Mouse (Mus musculus): ENCODE data around the gene Slc30a9.

Gene Slc30a9

DNA sequence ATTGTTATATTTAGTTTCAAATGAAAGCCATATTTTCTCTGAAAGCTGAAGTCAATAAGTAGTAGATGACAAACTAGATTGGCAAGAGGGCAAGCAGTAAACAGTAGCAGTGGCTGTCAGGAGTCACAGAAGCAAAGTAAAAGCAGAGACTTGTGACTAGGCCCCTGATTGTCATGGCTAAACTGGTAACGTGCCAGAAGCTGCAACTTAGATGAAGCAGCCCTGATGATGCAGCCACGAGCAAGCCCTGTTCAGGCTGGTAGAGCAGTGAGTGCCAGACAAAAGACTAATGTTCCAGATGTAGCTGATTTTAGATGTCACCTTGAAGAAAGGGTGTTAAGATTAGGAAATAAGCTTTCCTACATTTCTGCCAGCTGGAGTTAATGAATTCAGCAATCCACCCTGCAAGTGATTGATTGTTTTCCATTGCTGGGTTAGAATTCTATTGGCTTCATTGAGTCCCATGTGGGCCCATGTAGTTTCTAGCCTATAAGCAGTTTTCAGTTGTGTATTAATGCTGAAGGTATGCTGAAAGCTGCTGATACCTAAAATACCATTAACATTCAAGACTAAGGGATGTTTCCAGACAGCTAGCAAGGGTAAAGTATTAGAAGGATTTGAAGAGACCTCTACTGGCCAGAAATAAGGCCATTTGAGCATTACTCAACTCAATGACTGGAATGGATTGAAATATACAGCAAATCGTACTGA is 5.2 kb downstream of the Slc30a9 start:
- DNase-seq (ENCODE audit: extremely low read depth, low read depth): no peak

DNA sequence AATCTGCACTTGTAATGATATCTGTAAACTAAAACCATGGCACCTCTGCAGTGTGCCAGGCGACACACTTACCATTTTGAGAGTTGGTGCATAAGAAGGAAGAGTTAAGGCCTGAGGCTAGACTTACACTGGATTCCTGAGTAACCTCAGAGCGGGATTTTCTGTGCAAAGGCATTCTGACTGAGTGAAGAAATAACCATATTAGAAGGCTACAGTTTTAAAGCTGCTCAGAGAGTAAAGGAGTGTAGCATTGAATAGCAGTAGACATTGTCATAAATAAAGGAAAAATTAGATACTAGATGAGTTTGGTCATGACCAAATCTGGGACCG is 5.7 kb downstream of the Slc30a9 start:
- DNase-seq (ENCODE audit: extremely low read depth, low read depth): no peak

DNA sequence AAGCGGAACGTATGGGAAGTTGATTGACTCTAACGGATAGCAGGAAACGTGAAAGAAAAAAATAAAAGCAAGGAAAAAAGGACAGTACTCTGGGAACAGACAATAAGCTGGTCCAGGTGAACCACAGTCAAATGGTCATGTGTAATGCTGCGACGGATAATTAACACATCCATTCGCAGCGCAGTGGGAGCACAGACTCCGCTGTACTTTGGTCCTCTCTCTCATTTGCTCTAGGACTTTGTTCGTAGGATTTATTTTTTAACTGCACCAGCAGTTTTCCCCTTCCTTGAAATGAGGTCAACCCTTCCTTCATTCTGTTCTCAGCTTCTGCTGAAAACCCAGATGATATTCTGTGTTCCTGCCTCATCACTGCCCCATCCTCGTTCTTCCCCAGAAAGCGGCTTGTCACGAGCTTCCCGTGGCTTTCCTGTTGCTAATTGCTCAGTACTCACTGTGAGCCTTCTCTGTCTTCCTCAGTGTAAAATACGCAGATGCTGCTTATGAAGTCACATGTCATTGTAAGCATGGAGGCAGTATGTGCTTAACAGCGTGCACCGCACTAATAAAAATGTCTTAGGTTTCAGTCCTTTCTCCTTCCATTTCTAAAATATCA is 15.0 kb downstream of the Slc30a9 start:
- no peak for DNase-seq (ENCODE audit: extremely low read depth, low read depth)

DNA sequence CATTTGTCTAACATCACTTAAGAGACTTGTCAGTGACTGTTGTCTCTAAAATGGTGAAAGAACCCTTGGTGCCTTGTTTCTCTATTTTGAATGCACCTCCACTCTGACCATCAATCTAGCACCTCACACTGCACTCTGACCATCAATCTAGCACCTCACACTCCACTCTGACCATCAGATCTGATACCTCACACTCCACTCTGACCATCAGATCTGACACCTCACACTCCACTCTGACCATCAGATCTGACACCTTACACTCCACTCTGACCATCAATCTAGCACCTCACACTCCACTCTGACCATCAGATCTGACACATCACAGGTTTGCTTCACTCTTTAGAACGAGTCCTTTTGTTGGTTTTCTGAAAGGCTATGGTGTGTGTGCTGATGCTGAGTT is 17.3 kb downstream of the Slc30a9 start:
- no peak for DNase-seq (ENCODE audit: extremely low read depth, low read depth)

DNA sequence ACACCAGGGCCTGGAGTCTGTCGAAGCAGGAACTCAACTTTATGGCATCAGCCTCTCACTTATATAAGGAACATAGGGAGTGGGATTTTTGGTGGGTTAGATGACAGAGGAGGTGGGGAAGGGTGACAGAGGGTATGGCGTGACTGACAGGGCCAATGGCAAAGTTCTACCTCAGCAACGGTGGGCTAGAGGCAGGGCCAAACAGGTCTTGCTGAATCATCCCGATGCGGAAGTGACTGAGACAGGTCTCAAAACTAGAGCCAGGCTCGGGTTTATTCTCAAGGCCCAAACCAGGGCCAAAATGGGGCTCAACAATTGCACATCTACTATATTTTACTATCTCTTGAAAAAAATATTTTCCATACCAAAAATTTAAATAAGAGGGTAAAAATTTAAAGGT is 34.1 kb downstream of the Slc30a9 start:
- no peak for DNase-seq (ENCODE audit: extremely low read depth, low read depth)

DNA sequence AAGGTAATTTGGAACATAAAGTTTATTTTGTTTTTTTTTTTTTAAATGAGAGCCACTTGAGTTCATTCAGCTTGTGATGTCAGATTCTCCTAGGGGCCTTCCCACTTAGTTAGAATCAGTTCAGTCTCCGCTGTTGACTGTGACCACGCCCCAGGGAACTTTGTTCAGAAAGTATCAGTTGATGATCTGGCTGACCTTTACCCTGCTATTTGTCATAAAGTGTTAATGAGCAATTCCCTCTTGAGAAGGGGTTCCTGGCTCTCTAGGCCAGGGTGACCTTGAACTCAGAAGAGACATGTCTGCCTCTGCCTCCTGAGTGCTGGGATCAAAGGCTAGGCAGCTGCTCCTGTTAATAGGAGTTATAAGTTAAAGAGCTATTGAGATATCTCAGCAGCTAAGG is 40.3 kb downstream of the Slc30a9 start:
- no peak for DNase-seq (ENCODE audit: extremely low read depth, low read depth)

DNA sequence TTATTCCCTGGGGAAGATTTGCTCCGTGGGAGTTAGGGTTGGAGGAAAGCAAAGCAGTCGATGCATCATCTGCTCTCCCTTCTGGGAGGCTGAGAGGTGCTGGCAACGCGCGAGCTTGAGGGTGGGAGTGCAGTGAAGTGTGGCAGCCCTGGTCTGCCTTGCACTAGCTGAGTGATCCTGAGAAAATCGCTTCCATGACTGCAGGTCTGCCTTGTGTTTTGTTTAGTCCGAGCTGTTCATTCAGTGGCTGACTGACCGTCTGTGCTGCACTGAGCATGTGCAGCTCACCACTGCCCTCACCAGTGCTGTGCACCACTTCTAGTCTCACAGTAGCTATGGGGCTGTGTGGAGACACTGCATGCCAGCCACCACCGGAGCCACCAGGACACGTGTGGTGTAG is 42.2 kb downstream of the Slc30a9 start:
- DNase-seq (ENCODE audit: extremely low read depth, low read depth): no peak

DNA sequence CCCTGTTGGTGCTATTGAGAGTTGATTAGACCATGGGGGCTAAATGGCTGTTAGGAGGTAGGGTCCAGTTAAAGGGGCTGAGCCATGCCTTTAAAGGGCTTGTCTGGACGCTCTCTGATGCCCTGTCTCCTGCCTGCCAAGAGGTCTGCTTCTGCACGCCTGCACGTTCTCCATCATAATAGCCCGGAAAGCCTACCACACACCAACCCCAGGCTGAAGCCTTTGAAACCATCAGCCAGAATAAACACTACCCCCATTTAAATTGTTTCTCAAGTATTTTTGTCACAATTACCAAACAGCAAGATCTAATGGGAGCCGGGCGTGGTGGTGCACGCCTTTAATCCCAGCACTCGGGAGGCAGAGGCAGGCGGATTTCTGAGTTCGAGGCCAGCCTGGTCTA is 55.6 kb downstream of the Slc30a9 start:
- no peak for DNase-seq (ENCODE audit: extremely low read depth, low read depth)

DNA sequence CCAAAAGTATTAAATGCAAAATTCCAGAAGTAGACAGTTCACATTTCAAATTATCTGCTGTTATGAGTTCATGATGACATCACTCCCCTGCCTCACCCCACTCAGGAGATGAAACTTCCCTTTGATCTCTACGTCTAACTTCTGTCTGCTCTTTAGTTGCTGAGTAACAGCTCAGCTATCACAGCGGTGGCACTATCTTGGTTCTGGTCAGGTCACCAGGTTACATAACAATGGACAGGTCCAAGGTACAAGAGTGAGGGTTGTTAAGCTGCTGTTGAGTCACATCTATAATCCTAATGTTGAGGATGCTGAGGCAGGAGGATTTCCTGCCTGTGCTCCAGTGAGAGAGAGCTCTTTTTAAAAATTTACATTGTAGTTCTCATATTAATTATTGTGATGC is 56.2 kb downstream of the Slc30a9 start:
- no peak for DNase-seq (ENCODE audit: extremely low read depth, low read depth)

DNA sequence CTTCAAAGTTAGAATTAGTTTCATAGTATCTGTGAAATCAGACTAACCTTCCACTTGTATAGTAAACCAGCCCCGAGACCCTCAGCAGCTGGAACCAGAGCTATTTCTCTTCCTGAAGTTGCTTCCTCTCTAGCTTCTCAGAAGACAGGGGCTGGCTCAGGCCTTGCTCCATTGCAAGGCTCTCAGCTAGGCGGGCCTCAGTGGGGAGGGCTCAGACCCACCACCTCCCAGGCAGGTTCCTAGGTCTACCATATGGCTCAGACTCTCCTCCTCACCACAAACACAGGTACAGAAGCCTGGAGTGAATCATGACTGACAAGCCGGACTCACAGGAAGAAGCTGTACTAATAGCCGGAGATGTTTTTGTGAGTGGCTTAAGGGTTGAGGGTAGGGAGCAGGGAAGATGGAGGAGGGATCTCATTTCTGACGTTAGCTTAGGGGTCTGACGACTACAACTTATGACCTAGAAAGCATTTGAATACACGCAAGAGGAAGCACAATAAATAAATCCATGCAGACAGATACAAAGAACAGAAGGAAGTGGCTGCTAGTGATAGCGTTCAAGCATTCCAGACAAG is 70.4 kb downstream of the Slc30a9 start:
- no peak for DNase-seq (ENCODE audit: extremely low read depth, low read depth)

DNA sequence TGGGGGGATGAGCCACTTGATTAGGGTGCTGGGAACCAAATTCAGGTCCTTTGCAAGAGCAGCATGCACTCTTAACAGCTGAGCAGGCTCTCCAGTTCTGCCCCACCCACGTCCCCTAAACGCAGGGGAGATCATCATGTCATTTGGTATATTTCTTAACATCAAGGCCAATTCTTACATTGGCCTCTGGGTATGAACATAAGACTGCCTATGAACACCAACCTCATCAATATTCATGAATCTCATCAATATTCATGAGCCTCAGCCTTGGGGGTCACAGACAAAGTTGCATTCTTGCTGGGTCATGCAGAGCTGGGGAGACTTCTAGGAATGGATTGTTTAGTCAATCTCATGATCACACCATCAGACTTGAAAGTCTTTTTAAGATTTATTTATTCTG is 74.9 kb downstream of the Slc30a9 start:
- DNase-seq (ENCODE audit: extremely low read depth, low read depth): no peak

DNA sequence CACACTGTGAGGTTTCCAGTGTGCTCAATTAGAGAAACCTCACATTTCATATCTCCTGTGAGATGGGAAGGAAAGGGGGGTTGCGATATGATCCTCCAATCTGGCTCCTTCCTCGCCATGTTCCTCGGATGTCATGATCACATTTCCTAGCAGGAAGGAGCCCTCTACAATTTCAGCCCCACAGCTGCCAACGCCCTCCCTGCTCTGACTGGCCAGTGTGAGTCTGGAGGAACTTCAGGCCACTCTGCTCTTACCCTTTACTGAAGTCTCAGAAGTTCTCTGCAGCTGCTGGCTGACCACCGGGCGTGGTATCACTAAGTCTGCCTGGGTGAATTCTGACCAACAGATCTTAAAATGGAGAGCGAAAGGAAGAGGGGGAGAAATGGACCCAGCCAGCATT is 75.8 kb downstream of the Slc30a9 start:
- no peak for DNase-seq (ENCODE audit: extremely low read depth, low read depth)

DNA sequence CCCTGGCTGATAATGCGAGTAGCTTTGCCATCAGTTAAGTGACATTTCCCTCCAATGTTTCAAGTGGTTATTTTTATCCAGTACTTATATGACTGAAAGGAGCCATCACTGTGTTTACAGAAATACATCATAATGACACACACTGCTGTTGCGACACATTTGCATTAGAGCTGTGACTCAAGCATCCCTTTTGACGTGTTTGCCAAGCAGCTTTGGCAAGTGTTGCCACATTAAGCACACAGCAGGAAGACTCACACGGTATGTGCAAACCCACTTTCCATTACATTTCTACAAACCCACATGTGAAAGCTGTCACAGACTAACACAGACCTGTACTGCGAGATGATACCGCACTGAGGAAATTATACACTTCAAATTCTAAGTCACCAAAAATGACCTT is 87.2 kb downstream of the Slc30a9 start:
- no peak for DNase-seq (ENCODE audit: extremely low read depth, low read depth)

DNA sequence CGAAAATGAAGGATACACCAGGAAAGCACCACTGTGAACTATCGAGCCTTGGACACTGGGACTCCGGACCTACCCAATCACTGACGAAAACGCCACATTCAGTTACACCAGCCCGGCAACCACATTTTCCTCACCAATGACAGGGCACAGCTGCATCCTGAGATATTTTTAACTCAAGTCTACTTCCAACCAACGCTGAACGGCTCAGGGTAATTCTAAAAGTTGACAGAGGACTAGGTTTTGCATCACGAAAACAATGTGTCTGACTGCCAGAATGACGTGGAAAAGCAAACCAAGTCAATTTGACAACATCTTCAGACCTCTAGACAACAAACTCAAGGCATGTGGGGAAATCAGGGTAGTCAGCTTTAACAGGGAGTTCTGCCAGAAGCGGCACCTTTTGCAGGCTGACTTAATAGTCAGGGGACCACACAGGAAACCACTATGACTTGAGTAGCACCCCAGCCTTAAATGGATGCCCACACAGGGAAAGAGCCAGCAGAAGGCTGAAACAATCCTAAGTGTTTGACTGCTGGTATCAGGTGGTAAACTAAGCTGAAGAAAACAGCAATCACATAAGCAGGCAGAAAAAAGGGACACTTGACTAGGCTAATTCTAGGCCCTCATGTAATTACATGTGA is 88.6 kb downstream of the Slc30a9 start:
- DNase-seq (ENCODE audit: extremely low read depth, low read depth): no peak

DNA sequence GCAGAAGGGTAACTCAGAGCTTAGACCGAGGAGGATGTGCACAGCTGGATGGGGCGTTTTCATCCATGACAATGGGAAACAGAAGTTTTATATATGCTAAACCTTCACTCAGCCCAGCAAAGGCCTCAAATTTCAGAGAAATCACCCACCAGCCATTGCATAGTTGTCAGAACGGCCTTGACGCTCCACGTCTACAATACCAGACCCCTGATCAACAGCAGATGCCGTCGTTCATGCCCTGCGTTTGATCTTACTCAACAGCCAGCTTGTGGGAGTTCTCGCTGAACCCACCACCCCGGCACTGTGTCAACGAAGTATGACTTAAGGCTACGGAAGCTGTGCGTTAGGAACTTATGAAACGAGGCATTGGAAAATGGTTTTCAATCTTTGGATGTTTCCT is 90.4 kb downstream of the Slc30a9 start:
- DNase-seq (ENCODE audit: extremely low read depth, low read depth): no peak

DNA sequence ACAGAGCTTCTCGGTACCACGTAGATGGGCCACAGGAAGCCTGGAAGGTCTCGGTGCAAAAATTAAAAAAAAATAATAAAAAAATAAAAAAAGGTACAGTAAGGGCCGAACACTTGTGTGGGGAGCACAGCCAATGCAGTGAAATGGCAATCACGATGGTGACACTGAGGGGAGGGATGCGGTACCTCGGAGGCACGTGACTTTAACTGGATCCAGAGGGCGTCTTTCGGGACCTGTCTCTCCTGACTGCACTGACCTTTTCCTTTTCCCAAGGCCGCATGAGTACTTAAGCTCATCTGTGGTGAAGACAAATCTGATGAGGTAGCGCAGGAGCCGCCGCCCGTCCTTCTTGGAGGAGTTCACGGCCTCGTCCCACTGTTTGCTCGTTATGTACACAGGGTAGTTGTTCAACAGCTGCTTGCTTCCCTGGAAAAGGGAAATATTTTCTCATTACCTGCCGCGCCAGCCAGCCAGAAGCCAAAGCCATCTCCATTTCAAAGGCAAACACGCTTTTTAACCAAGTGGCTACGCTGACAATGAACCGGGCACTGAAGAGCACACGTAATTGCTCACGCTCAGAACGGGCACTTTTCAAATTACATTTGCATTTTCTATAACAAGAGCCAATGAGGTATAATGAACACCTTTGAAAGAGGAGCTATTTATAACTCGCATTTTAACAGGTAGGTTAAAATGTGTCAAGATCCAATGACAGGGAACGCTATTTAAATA is 93.3 kb downstream of the Slc30a9 start:
- DNase-seq (ENCODE audit: extremely low read depth, low read depth): no peak

DNA sequence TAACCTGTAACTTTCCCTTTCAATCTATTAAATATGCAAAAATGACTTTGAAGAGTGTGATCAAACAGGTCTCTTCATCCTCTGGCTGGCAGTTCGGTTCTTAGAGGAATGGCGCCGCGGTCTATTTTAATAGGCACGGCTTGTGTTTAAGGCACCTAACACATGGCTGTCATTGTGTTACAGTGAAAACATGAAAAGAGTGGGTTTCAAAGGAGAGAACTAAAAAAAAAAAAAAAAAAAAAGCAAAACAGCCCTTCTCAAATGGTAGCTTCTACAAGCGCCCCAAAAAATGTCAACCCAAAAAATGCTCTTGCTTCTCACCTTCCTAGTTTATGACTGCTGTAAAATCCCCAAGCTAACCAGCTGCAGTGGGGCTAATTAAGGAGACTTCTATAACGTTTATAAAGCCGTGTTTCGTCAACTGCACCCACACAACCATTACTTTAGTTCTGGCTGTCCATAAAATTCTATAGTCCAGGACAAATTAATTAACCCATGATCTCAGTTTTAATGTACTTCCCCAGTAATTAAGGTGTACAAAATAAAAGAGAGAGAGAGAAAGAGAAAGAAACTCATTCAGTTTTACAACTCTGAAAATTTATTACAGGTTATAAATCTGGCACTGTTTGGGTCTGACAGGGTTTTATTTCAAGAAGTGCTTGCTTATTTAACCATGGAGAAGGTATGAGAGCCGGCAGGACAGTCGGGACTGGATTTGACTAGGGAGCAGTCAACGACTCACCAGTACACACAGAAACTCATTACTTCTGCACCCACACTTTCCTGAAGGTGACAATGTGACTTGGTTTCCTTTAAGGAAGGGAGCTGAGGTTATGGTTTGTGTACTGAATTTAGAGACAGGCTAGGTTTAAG is 94.1 kb downstream of the Slc30a9 start:
- no peak for DNase-seq (ENCODE audit: extremely low read depth, low read depth)

DNA sequence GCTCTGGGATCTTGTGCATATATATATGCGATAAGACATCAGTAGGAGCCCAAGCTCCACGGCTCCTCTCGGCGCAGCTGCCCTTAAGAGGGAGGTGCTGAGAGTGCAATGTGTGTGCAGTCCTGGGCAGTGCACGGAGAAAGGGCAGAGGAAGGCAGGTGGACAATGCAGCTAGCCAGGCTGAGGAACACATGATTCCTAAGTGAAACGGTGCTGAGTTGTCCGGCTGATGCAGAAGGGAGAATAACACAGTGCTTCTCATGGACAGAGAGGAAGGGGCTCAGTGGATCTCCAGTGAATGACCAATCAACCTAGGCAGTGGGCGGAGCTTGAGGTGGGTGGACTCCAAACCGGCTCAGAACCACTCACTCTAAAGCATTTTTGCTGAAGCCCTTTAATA is 94.9 kb downstream of the Slc30a9 start:
- DNase-seq (ENCODE audit: extremely low read depth, low read depth): no peak

DNA sequence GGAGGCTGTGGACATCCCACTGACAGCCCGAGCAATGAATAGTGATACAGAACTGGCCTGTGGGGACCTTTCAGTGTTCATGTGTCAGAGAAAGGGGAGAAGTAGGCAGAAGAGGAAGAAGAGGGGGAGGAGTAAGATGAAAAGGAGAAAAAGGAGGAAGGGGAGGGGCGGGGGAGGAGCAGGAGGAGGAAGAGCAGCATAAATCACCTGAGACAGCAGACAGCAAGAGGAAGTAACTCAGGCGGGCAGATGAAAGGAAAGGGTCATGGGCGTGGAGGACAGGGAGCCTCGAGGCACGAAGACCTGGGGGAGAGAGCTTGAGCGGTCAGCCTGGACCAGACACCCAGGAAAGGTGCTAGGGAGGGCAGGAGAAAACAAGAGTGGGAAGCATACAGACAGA is 97.6 kb downstream of the Slc30a9 start:
- DNase-seq (ENCODE audit: extremely low read depth, low read depth): peak; percentile 58

DNA sequence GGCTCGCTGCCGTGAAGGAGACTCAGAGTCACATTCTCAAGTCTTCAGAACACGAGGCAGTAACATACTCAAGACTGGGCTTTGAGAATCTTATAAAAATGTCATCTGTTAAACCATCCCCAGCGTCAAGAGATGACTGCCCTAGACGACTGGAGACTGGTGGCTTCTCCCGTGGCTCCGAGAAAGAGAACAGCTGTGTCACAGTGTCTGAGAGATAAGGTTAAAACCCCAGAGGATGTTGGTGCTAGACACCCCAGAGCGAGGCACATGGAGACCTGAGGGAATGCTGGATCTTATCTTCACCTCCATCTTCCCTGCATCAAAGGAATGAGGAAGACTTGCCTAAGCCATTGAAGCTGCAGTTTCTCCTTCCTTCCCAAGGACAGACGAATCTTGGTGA is 98.2 kb downstream of the Slc30a9 start:
- peak; percentile 7 for DNase-seq (ENCODE audit: extremely low read depth, low read depth)
